Mouse (Mus musculus) ES-Bruce4 (cell line): Measurements from ENCODE around the gene Atp8b3. TPM values are rescaled to one million over a fixed set of nuclear protein-coding genes. Genes with fewer than 3 reads are reported as not detected.

Source experiments
- H3K27ac ChIP-seq: 2 replicates; pipeline ENCODE4 v1.5.1; 2012; ENCODE audit warnings: low read length, inconsistent platforms; ENCODE audit not compliant: insufficient read depth
- H3K27me3 ChIP-seq: 2 replicates; pipeline ENCODE4 v1.6.1; 2012; ENCODE audit warnings: mild to moderate bottlenecking, low read length, inconsistent platforms; ENCODE audit not compliant: control insufficient read depth, poor library complexity, insufficient read depth, severe bottlenecking
- H3K36me3 ChIP-seq: 2 replicates; pipeline ENCODE4 v1.6.1; 2012; ENCODE audit warnings: inconsistent platforms, mild to moderate bottlenecking, low read length, moderate library complexity; ENCODE audit not compliant: control insufficient read depth, poor library complexity, insufficient read depth, severe bottlenecking
- H3K4me1 ChIP-seq: one replicate; pipeline ENCODE4 v1.8.1; 2011; ENCODE audit warnings: low read length; ENCODE audit not compliant: control insufficient read depth, insufficient read depth
- H3K4me3 ChIP-seq: 2 replicates; pipeline ENCODE4 v1.5.1; 2011; ENCODE audit warnings: low read depth, mild to moderate bottlenecking, low read length
- H3K9ac ChIP-seq: 2 replicates; pipeline ENCODE4 v1.6.1; 2012; ENCODE audit warnings: low read depth, mild to moderate bottlenecking, inconsistent platforms; ENCODE audit not compliant: poor library complexity, severe bottlenecking
- H3K9me3 ChIP-seq: replicated peaks from 2 replicates; pipeline ENCODE4 v1.6.1; 2012; ENCODE audit warnings: mild to moderate bottlenecking, low read length, inconsistent platforms; ENCODE audit not compliant: control insufficient read depth, poor library complexity, insufficient read depth, severe bottlenecking
- CTCF ChIP-seq: IDR thresholded peaks from one replicate; pipeline ENCODE4 v1.8.1; 2011; ENCODE audit warnings: low read depth, low read length
- EP300 ChIP-seq: IDR thresholded peaks from 2 replicates; pipeline ENCODE4 v1.6.1; 2011; ENCODE audit warnings: low read depth, low read length; ENCODE audit not compliant: insufficient read depth
- POLR2A ChIP-seq: IDR thresholded peaks from one replicate; pipeline ENCODE4 v1.8.1; 2011; ENCODE audit warnings: low read length; ENCODE audit not compliant: insufficient read depth
- polyA plus RNA-seq: library from polyadenylated mRNA; stranded (reverse); fragments of >200 nt; gene quantifications from 2 replicates; pipeline ENCODE4 v1.2.4, GENCODE M21; 2011; ENCODE audit warnings: low read depth; ENCODE audit not compliant: missing spikeins, insufficient read depth, insufficient read length

The Atp8b3 gene
- polyA plus RNA-seq, 1 experiment = 1.2 TPM

- no peaks in the 10 kb centered on the region for H3K27me3 ChIP-seq
- no peak overlapping the region for H3K9ac ChIP-seq
- peaks cover 15% of the 10 kb centered on the region for H3K36me3 ChIP-seq
- no peak overlapping the region for H3K27ac ChIP-seq
- H3K4me3 ChIP-seq = no peak overlapping the region
- no peaks in the 10 kb centered on the region for H3K4me1 ChIP-seq
- H3K9me3 ChIP-seq = no peaks in the 10 kb centered on the region
- no peak for TF ChIP-seq EP300
- TF ChIP-seq CTCF = no peak
- TF ChIP-seq POLR2A = no peak
These were observed 4.9 kb upstream of the Atp8b3 start for GRCm38 (mm10) chr10:80543873-80544272.

DNA sequence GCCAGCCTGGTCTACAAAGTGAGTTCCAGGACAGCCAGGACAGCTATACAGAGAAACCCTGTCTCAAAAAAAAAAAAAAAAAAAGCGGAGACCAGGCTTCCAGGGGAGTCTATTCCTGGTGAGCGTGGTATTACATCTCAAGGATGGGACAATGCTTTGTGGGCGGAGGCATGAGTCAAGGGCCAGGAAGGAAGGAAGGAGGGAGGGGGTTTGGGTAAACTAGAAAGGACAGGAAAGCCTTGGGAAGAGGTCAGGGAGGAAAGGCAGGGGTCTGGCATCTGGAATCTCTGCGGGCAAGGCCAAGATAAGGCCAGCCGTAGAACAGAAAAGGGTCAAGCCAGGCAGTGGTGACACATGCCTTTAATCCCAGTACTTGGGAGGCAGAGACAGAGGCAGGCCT lies 569 bp upstream of the Atp8b3 start:
- Histone ChIP-seq H3K36me3 (peaks cover 10% of the 10 kb centered on the region), H3K9me3 (no peaks in the 10 kb centered on the region), H3K4me1 (no peaks in the 10 kb centered on the region), H3K4me3 (no peak overlapping the region), H3K27me3 (no peaks in the 10 kb centered on the region), H3K9ac (no peak overlapping the region), H3K27ac (peak overlapping the region; percentile 53; the same call in 1 of the 2 replicates)
- TF ChIP-seq EP300 (no peak), CTCF (no peak), POLR2A (no peak)

DNA sequence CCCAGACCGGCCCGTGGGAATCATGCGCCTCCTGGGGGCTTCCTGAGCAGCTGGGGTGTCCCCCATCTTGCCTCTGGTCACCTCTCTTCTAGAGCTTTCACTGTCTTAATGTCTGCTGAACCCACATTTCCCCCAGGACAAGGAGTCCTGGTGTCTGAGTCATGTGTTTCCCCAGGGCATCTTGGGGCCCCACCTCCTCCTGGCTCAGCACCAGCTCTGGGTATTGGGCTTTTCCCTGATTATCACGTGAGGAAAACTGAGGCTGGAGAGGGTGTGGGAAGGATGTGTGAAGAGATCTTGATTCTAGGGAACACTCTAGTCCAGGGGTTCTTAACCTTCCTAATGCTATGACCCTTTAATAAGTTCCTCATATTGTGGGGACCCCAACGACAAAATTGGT lies 744 bp downstream of the Atp8b3 start:
- Histone ChIP-seq H3K36me3 (peaks cover 9% of the 10 kb centered on the region), H3K4me1 (no peaks in the 10 kb centered on the region), H3K9ac (no peak overlapping the region), H3K27me3 (no peaks in the 10 kb centered on the region), H3K4me3 (no peak overlapping the region), H3K27ac (no peak overlapping the region), H3K9me3 (no peaks in the 10 kb centered on the region)
- TF ChIP-seq CTCF = no peak
- TF ChIP-seq EP300 = no peak
- TF ChIP-seq POLR2A = no peak

- Histone ChIP-seq H3K4me1 (no peaks in the 10 kb centered on the region), H3K9ac (0 out of 2 replicates have a peak overlapping the region, but pooled peaks have one; percentile 21), H3K36me3 (no peaks in the 10 kb centered on the region), H3K4me3 (peak overlapping the region; percentile 53), H3K27ac (no peak overlapping the region), H3K27me3 (no peaks in the 10 kb centered on the region), H3K9me3 (no peaks in the 10 kb centered on the region)
- no peak for TF ChIP-seq EP300
- TF ChIP-seq POLR2A = no peak
- TF ChIP-seq CTCF = no peak
These were observed 3.2 kb downstream of the Atp8b3 start for GRCm38 (mm10) chr10:80535711-80536110.

- TF ChIP-seq EP300 (no peak), CTCF (no peak), POLR2A (no peak)
- H3K9me3 ChIP-seq = no peaks in the 10 kb centered on the region
These were observed 3.9 kb downstream of the Atp8b3 start for GRCm38 (mm10) chr10:80535071-80535470.

DNA sequence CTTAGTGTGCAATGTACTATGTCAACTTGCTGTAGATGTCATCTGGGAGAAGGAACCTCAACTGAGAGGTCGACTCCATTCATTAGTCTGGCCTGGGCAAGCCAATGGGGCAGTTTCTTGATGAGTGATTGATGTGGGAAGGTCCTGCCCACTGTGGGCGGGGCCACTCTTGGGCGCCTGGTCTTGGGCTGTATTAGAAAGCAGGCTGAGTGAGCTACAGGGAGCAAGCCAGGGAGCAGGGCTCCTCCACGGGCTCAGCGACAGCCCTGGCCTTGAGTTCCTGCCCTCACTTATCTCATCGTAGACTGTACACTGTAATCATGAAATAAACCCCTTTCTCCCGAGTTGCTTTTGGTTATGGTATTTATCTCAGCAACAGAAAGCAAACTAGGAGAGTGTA lies 5.2 kb downstream of the Atp8b3 start:
- H3K4me1 ChIP-seq = no peaks in the 10 kb centered on the region
- H3K9ac ChIP-seq = no peak overlapping the region
- H3K36me3 ChIP-seq = no peaks in the 10 kb centered on the region
- no peaks in the 10 kb centered on the region for H3K9me3 ChIP-seq
- no peak for TF ChIP-seq EP300
- TF ChIP-seq POLR2A = no peak
- TF ChIP-seq CTCF = no peak
- no peaks in the 10 kb centered on the region for H3K27me3 ChIP-seq
- no peak overlapping the region for H3K27ac ChIP-seq
- H3K4me3 ChIP-seq = no peak overlapping the region

More at GRCm38 (mm10) chr10:80535071-80535470, 3.9 kb downstream of the Atp8b3 start:
- H3K27me3 ChIP-seq = no peaks in the 10 kb centered on the region
- H3K4me1 ChIP-seq = no peaks in the 10 kb centered on the region
- peak overlapping the region; percentile 45 for H3K4me3 ChIP-seq
- H3K9ac ChIP-seq = no peak overlapping the region
- H3K36me3 ChIP-seq = no peaks in the 10 kb centered on the region
- no peak overlapping the region for H3K27ac ChIP-seq

GRCm38 (mm10) chr10:80532783-80533182 lies 6.1 kb downstream of the Atp8b3 start:
- Histone ChIP-seq H3K9me3 (no peaks in the 10 kb centered on the region), H3K36me3 (no peaks in the 10 kb centered on the region), H3K27ac (no peak overlapping the region), H3K4me1 (no peaks in the 10 kb centered on the region), H3K9ac (no peak overlapping the region), H3K27me3 (no peaks in the 10 kb centered on the region), H3K4me3 (no peak overlapping the region)
- TF ChIP-seq EP300 = no peak
- TF ChIP-seq CTCF = no peak
- TF ChIP-seq POLR2A = no peak
